Mouse (Mus musculus) liver, embryonic 11.5 days (tissue): Measurements from ENCODE around the gene Chrnb4. TPM values are rescaled to one million over a fixed set of nuclear protein-coding genes. Genes with fewer than 3 reads are reported as not detected.

Source experiments
- ATAC-seq: fragments of 200-750 bp; cut with Nextera tagmentation; replicated peaks from 2 replicates; pipeline ENCODE4 v1.8.0; 2017; ENCODE audit warnings: moderate number of reproducible peaks, mild to moderate bottlenecking, moderate TSS enrichment, moderate library complexity; ENCODE audit not compliant: low FRiP score
- DNase-seq: peaks from one replicate; pipeline ENCODE4 v3.0.0-alpha.2; 2017; ENCODE audit warnings: low spot score
- H3K27ac ChIP-seq: fragments of 300-500 bp; sonication (generic); 2 replicates; pipeline ENCODE4 v1.5.1; 2014; ENCODE audit warnings: mild to moderate bottlenecking, low read depth, low read length, control low read depth
- H3K27me3 ChIP-seq: fragments of 300-500 bp; sonication (generic); replicated peaks from 2 replicates; pipeline ENCODE4 v1.6.1; 2014; ENCODE audit warnings: low read length, mixed read lengths; ENCODE audit not compliant: control insufficient read depth, insufficient read depth
- H3K36me3 ChIP-seq: fragments of 300-500 bp; sonication (generic); 2 replicates; pipeline ENCODE4 v1.6.1; 2014; ENCODE audit warnings: mild to moderate bottlenecking, low read length, moderate library complexity, mixed read lengths; ENCODE audit not compliant: control insufficient read depth, insufficient read depth
- H3K4me1 ChIP-seq: fragments of 300-500 bp; sonication (generic); replicated peaks from 2 replicates; pipeline ENCODE4 v1.6.1; 2014; ENCODE audit warnings: low read length, mixed read lengths; ENCODE audit not compliant: control insufficient read depth, insufficient read depth
- H3K4me2 ChIP-seq: fragments of 300-500 bp; sonication (generic); 2 replicates; pipeline ENCODE4 v1.6.1; 2014; ENCODE audit warnings: mild to moderate bottlenecking, control low read depth, moderate library complexity
- H3K4me3 ChIP-seq: fragments of 300-500 bp; sonication (generic); 2 replicates; pipeline ENCODE4 v1.5.1; 2014; ENCODE audit warnings: low read depth, low read length, control low read depth
- H3K9ac ChIP-seq: fragments of 300-500 bp; sonication (generic); 2 replicates; pipeline ENCODE4 v1.6.1; 2014; ENCODE audit warnings: low read depth, low read length, control low read depth
- H3K9me3 ChIP-seq: fragments of 300-500 bp; sonication (generic); 2 replicates; pipeline ENCODE4 v1.6.1; 2016; ENCODE audit warnings: low read length, inconsistent platforms, mixed read lengths; ENCODE audit not compliant: control insufficient read depth
- WGBS: fragments of 180-500 bp; shearing (Covaris S2); extraction: QIAGEN DNeasy Blood & Tissue Kit; methylation state at CpG from one replicate; pipeline ENCODE4 v1.1.7; 2014; 5-methylcytosine and 5-hydroxymethylcytosine counted together
- polyA plus RNA-seq: library from polyadenylated mRNA; unstranded; fragments of >200 nt; fragmentation: Nextera tagmentation; extraction: Ambion mirVana; gene quantifications from 2 replicates; pipeline ENCODE4 v1.2.1, GENCODE M21; 2014

The Chrnb4 gene
- polyA plus RNA-seq, 1 experiment from 2014 or later = 0.12 TPM

GRCm38 (mm10) chr9:55031435-55032167, 17.0 kb downstream of the Chrnb4 start:
- no peak overlapping the region for H3K4me3 ChIP-seq
- no peaks in the 10 kb centered on the region for H3K4me1 ChIP-seq
- no peaks in the 10 kb centered on the region for H3K36me3 ChIP-seq
- DNase-seq (no peak), ATAC-seq (no peak)
- WGBS = 52% methylated on average over 6 of the region's 6 CpGs
- H3K9ac ChIP-seq = no peak overlapping the region
- H3K27ac ChIP-seq = no peak overlapping the region
- H3K9me3 ChIP-seq = no peaks in the 10 kb centered on the region
- H3K27me3 ChIP-seq = peaks cover 12% of the 10 kb centered on the region
- H3K4me2 ChIP-seq = no peak overlapping the region

GRCm38 (mm10) chr9:55026275-55026663, 22.3 kb downstream of the Chrnb4 start, which contains the start of gene Chrna3:
Chrna3 (minus strand) TSS chr9:55026562.
- Histone ChIP-seq H3K9ac (no peak within 1 kb of the TSS), H3K27ac (no peak within 1 kb of the TSS), H3K27me3 (peaks cover 39% of the 10 kb centered on the region), H3K36me3 (no peaks in the 10 kb centered on the region), H3K4me2 (peak within 1 kb of the TSS; percentile 52), H3K4me1 (peaks cover 3% of the 10 kb centered on the region; the same call in 1 of the 2 replicates), H3K9me3 (no peaks in the 10 kb centered on the region), H3K4me3 (peak within 1 kb of the TSS; percentile 29; the same call in 1 of the 2 replicates)
- WGBS = 4% methylated on average over 39 of the region's 39 CpGs
- no peak for ATAC-seq
- peak; percentile 55 for DNase-seq

GRCm38 (mm10) chr9:55025534-55026274, 22.9 kb downstream of the Chrnb4 start:
- Histone ChIP-seq H3K27me3 (peaks cover 39% of the 10 kb centered on the region), H3K9me3 (no peaks in the 10 kb centered on the region), H3K4me1 (peaks cover 3% of the 10 kb centered on the region; the same call in 1 of the 2 replicates), H3K4me3 (no peak overlapping the region), H3K4me2 (peak overlapping the region; percentile 52), H3K9ac (no peak overlapping the region), H3K27ac (no peak overlapping the region), H3K36me3 (no peaks in the 10 kb centered on the region)
- ATAC-seq = no peak
- DNase-seq = no peak
- whole genome bisulfite sequencing = 13% methylated on average over 38 of the region's 38 CpGs

GRCm38 (mm10) chr9:55023902-55024583, 24.5 kb downstream of the Chrnb4 start:
- Histone ChIP-seq H3K27ac (no peak overlapping the region), H3K4me3 (no peak overlapping the region), H3K36me3 (no peaks in the 10 kb centered on the region), H3K9me3 (no peaks in the 10 kb centered on the region), H3K27me3 (peaks cover 39% of the 10 kb centered on the region), H3K4me2 (no peak overlapping the region), H3K9ac (no peak overlapping the region), H3K4me1 (peaks cover 3% of the 10 kb centered on the region; the same call in 1 of the 2 replicates)
- peak; percentile 72 for DNase-seq
- ATAC-seq = no peak
- WGBS = 32% methylated on average over 13 of the region's 13 CpGs

- Histone ChIP-seq H3K27ac (no peak overlapping the region), H3K9ac (no peak overlapping the region), H3K4me2 (no peak overlapping the region), H3K4me1 (peaks cover 3% of the 10 kb centered on the region; the same call in 1 of the 2 replicates), H3K9me3 (no peaks in the 10 kb centered on the region), H3K4me3 (no peak overlapping the region), H3K36me3 (no peaks in the 10 kb centered on the region), H3K27me3 (peaks cover 39% of the 10 kb centered on the region)
- DNase-seq (no peak), ATAC-seq (no peak)
- WGBS = 80% methylated on average over 5 of the region's 5 CpGs
These were observed 25.3 kb downstream of the Chrnb4 start for GRCm38 (mm10) chr9:55023326-55023725.

- Histone ChIP-seq H3K36me3 (no peaks in the 10 kb centered on the region), H3K4me3 (no peak overlapping the region), H3K9me3 (no peaks in the 10 kb centered on the region), H3K4me1 (no peaks in the 10 kb centered on the region), H3K4me2 (no peak overlapping the region), H3K27me3 (no peaks in the 10 kb centered on the region), H3K9ac (no peak overlapping the region), H3K27ac (no peak overlapping the region)
- WGBS = 77% methylated on average over 3 of the region's 3 CpGs
- ATAC-seq (no peak), DNase-seq (no peak)
These were observed 31.7 kb downstream of the Chrnb4 start for GRCm38 (mm10) chr9:55016926-55017325.

GRCm38 (mm10) chr9:55010588-55011350, 37.8 kb downstream of the Chrnb4 start:
- H3K9ac ChIP-seq = no peak overlapping the region
- DNase-seq (no peak), ATAC-seq (no peak)
- H3K4me2 ChIP-seq = no peak overlapping the region
- H3K27ac ChIP-seq = no peak overlapping the region
- H3K4me3 ChIP-seq = no peak overlapping the region
- no peaks in the 10 kb centered on the region for H3K4me1 ChIP-seq
- H3K9me3 ChIP-seq = no peaks in the 10 kb centered on the region
- no peaks in the 10 kb centered on the region for H3K36me3 ChIP-seq
- 47% methylated on average over 6 of the region's 6 CpGs for WGBS
- no peaks in the 10 kb centered on the region for H3K27me3 ChIP-seq

GRCm38 (mm10) chr9:55009692-55010091, 38.9 kb downstream of the Chrnb4 start:
- Histone ChIP-seq H3K4me2 (no peak overlapping the region), H3K4me1 (no peaks in the 10 kb centered on the region), H3K9me3 (no peaks in the 10 kb centered on the region), H3K27me3 (no peaks in the 10 kb centered on the region), H3K36me3 (no peaks in the 10 kb centered on the region), H3K4me3 (no peak overlapping the region), H3K27ac (no peak overlapping the region), H3K9ac (no peak overlapping the region)
- WGBS = 56% methylated on average over 2 of the region's 2 CpGs
- ATAC-seq (no peak), DNase-seq (no peak)
